Mouse (Mus musculus) cerebellum, postnatal 4 days (tissue): ENCODE measurements around the gene Asap3.

Experiments used
- DNase-seq, 2 experiments: peaks; one replicate each; pipeline ENCODE4 v3.0.0; 2022; ENCODE audit warnings: low spot score in 2 of 2, mixed read lengths in 1 of 2

Gene Asap3

DNA sequence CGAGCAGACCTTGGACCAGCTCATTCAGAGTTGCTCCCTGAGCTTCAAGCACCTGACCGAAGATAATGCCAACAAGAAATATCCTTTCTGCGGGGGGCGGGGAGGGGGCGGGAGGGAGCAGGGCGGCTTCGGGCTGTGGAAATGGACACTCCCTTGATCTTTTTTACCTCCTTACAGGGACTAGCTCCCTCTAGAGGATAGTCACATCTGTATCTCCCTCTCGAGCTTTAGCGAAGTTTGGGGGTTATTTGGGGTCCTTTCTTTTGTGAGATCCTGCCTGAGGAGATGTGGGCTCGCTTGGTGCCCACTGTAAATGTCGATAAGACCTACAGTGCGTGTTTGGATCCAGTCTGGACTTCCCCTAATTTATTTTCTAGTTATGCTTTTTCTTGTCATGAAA is 24.8 kb upstream of the Asap3 start:
- no peak for DNase-seq

DNA sequence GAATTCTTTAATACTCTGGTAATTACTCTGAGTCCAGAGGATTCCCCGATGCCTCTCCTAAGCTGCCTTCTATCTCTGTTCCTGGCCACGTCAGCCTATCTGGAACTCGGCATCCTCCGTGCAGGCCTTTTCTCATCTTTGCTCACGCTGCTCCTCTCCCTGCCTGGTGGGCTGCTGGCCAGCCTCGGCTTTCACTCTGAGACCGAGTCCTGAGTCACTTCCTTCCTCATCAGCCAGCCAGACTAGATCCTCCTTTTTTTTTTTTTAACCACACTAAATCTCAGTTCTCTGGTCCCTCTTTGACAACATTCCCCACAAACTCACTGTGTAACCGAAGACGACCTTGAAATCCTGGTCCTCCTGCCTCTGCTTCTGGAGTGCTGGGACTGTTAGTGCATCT is 20.8 kb upstream of the Asap3 start:
- DNase-seq = no peak

DNA sequence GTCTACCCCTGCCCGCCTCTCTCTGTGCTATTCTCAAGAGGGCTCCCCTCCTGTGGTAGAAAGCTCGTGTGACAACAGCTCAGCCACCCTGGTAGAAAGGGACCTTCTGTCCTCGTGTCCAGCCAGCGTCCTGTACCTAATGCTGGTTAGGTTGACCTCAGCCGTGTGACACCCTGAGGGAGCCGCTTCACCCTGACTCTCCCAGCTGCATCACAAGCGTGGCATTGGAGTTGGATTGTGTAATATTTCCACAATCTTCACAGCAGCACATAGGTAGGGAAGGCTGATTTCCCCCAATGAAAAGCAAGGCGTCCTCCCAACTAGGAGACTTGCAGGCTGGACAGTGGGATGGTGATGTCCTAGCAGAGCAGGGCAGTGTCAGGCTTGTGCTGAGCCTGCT is 19.9 kb upstream of the Asap3 start:
- no peak for DNase-seq

- DNase-seq = no peak
Measured at GRCm38 (mm10) chr4:136186739-136187472, 19.3 kb upstream of the Asap3 start.

DNA sequence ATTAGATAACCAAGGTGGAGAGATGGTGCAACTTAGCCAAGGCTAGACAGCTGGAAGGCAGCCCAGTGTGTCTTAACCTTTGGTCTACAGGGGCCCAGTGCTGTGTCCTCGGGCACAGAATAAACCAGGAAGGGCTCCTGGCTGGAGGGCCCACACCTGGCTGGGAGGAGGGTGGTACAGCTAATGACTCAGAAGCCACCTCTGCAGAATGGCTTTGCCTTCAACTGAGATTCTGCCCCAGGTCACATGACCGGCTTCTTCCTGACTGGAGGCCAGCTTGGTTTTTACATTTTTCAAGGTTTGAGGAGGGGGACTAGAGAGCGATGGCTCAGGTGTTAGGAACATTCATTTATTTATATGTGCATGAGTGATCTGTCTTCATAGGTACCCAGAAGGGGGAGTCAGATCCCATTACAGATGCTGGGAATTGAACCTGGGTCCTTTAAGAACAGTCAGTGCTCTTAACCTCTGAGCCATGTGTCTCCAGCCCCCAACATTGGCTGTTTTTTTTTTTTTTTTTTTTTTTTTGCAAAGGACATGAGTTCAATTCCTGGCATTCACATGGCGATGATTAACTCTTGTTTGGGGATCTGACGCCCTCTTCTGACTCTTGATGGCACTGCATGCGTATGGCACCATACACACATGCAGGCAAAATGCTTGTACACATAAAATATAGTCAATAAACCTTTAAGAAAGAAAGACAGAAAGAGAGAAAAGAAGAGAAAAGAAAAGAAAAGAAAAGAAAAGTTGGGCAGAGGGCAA is 17.0 kb upstream of the Asap3 start:
- DNase-seq = no peak

GRCm38 (mm10) chr4:136189912-136190311 is 16.3 kb upstream of the Asap3 start:
- DNase-seq = no peak

GRCm38 (mm10) chr4:136193571-136193970 is 12.6 kb upstream of the Asap3 start:
- DNase-seq = no peak

- no peak for DNase-seq
Measured at GRCm38 (mm10) chr4:136195029-136195428, 11.1 kb upstream of the Asap3 start.

- DNase-seq = no peak
Measured at GRCm38 (mm10) chr4:136195629-136196028, 10.5 kb upstream of the Asap3 start.

- DNase-seq = no peak
Measured at GRCm38 (mm10) chr4:136196201-136196600, 10.0 kb upstream of the Asap3 start.

DNA sequence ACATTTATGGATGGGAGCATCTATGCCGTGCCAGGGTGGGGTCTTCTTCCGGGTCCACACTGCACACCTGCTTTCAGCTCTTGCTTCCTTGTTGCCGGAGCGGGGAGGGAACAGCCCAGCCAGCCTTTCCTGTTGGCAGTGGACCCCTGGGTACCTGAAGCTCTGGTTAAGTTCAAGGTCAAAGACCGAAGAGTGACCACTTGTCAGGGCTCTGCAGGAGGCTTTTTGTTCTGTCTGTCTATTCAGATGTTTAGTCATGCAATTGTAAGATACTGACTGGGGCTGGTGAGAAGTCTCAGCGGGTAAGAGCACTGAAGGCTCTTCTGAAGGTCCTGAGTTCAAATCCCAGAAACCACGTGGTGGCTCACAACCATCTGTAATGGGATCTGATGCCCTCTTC is 7.3 kb upstream of the Asap3 start:
- DNase-seq = no peak

DNA sequence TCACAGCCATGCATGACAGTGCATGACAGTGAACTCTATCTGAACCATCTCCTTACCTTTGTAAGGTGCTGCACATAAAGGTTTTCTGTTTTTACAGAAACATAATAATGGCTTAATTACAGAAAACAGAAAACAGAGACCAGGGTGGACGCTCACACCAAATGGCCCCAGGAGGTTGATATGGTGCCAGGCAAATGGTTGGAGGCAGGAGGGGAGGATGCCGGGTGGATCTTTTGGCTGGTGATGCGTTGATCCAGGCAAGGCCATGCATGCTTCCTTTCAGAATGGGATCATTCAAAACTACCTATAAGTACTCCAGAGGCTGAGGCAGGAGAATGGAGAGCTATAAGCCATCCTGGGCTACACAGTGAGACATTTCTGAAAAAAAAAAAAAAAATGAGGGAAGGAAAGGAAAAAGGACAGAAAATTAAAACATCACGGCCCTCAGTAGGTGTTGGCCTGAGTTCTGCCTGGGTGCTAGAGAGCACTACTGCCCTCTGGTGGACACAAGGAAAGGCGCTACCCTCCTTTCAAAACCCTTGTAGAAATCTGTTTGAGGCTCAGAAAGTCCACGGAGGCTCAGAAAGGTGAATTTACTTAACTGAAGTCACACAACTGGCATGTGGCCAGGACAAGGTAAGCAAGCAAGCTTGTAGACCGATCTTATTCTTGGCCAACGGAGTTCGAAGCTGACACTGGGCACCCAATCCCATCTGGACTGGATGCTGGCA is 6.4 kb upstream of the Asap3 start:
- DNase-seq = peak in 1 of 2 experiments; percentile 40

DNA sequence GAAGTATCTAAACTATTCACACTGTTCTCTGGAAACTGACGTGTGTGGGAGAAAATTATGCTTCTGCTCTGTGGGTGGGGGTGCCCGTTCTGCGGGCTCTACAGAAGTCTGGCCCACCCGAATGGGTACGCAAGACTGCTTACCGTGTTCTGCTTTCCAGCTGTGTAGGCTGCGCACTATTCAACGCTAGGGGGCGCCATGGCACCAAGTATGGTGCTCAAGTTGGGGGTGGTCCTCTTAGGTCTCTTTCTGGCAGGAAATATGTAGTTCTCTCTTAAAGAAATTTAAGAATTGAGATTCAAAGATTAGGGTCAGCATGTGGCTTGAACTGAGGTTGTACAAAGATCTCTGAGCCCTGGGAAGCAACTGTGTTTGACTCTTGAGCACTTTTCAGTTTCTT is 3.7 kb upstream of the Asap3 start:
- DNase-seq = peak; percentile 65 to 82

- no peak for DNase-seq
Measured at GRCm38 (mm10) chr4:136204775-136205174, 1.4 kb upstream of the Asap3 start.

DNA sequence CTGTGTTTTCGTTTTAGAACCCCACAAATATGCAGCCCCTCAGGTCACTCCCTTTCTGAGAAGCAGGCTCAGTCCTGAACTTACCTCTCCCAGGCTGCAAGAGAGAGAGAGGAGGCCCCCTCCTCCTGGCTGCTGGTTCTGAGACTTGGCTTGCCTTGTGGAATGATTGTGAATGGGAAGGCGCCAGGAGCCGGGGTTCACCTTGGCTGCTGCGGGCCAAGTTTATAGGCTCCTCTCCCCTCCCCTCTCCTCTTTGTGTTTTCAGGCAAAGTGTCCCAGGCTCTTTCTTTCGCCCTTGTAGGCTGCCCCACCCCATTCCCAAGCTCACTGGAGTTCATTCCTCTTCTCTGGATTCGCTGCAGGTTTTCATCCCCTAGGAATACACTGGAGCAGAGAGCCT is 778 bp downstream of the Asap3 start:
- no peak for DNase-seq

- DNase-seq = no peak
Measured at GRCm38 (mm10) chr4:136210931-136211330, 4.8 kb downstream of the Asap3 start.

DNA sequence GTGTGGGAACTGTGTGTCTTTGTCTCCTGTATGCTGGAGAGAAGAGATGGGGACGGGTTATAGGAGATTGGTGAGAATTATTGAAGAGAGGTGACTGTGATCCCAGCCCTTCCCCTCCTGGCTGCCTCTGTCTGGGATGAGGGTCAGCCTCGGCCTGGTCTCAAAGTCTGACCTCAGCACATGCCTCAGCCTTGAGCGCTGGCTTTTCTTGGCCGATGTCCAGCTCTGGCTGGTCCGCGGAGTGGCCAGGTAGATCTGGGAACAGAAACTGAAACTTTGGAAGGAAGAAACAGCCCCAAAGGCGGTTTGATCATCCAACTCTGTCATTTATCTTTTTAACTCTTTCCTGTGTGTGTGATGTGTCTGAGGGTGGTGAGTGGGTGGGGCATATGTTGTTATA is 7.5 kb downstream of the Asap3 start:
- no peak for DNase-seq

DNA sequence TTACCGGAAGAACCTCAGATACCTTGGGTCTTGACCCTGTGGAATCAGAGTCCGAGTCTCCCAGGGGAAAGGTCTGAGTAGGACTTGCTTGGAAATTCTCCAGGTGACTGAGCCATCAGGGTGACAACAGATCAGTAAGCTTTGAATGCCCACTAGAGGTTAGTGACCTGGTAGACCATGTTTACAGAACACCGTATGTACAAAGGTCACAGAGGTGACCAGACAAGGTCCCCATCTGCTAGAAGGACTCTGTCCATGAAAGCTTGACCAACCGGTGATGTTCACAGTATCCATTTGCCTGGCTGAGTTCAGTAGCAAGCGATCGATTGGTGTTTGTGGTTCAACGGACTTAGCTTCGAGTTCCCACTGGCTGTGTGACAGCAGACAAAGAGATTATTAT is 8.7 kb downstream of the Asap3 start:
- no peak for DNase-seq

DNA sequence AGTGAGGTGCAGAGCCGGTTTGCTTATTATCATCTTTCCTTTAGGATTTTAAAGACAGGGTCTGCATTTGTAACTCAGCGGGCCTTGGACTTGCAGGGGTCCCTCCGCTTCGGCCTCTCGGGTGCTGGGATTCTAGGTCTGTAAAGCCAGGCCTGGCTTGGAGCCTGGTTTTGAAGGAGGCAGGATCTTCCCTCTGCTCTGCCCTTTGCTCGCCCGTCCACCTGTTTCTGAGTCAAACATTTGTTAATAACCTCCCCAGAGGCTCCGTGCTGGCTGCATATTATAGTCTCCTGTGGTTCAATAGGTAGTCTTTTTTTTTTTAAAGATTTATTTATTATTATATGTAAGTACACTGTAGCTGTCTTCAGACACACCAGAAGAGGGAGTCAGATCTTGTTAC is 9.4 kb downstream of the Asap3 start:
- DNase-seq = no peak

DNA sequence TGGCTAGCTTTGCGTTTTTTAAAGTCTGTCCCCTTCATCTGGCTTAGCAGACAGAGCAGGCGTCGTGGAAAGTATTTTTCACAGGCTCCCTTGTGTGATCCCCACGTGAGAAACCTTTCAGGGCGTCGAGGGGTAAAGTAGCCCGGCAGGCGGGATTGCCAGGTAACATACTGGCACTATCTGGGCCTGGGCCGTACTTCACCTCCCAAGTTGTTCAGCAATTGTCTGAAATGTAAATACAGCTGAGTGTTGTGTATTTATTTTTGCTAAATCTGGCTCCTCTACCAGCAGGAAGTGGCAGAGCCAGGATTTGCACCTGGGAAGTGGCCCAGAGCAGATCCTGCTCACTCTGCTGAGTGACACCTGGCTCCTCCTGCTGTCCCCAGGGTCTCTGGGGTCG is 10.9 kb downstream of the Asap3 start:
- no peak for DNase-seq

GRCm38 (mm10) chr4:136218595-136219214 is 12.5 kb downstream of the Asap3 start:
- peak in 1 of 2 experiments; percentile 66 for DNase-seq

DNA sequence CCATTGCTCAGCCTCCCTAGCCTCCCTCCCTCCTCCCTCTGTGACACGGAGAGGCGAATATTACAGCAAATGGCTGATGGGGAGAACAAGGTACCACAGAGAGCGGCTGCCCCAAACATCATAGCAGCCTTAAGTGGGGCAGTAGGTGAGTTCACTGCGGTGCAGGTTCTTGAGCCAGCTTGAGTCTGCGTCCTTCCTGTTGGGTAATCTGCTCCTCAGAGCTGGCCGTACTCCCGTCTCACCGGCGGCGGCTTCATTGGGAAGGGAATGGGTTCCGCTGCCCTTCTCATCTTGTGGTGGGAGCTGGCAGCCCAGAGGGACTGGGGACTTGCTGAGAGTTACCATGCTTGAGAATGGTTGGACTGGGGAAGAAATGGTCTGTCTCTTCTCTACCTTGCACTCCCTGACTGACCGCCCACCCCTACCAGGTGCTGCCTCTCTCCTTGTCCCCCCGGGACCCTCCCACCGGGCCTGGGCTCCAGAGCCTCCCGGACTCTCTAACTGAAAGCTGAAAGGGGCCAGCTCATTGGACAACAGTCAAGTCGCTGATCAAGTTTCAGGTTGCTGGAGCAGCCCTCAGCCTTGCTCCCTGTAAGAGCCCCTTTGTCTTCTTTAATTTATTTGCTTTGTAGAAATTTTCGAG is 14.1 kb downstream of the Asap3 start:
- no peak for DNase-seq
